Mouse (Mus musculus) forebrain, embryonic 12.5 days (tissue): ENCODE data around the gene Unc45b. TPM values are rescaled to one million over a fixed set of nuclear protein-coding genes. Genes with fewer than 3 reads are reported as not detected.
"Not testable (repeated sequence)": the region's sequence is repeated elsewhere in the genome, so short reads cannot be mapped to it uniquely, and the experiment has no call there.

Source experiments
- ATAC-seq: fragments of 200-750 bp; cut with Nextera tagmentation; 2 replicates; pipeline ENCODE4 v1.8.0; 2017; ENCODE audit warnings: moderate TSS enrichment; ENCODE audit not compliant: low FRiP score
- H3K27ac ChIP-seq: fragments of 300-500 bp; sonication (generic); 2 replicates; pipeline ENCODE4 v1.5.1; 2016; ENCODE audit warnings: mild to moderate bottlenecking
- H3K27me3 ChIP-seq: fragments of 300-500 bp; sonication (generic); 2 replicates; pipeline ENCODE4 v1.6.1; 2016; ENCODE audit warnings: mild to moderate bottlenecking
- H3K36me3 ChIP-seq: fragments of 300-500 bp; sonication (generic); replicated peaks from 2 replicates; pipeline ENCODE4 v1.6.1; 2016; ENCODE audit warnings: mild to moderate bottlenecking
- H3K4me1 ChIP-seq: fragments of 300-500 bp; sonication (generic); 2 replicates; pipeline ENCODE4 v1.6.1; 2016
- H3K4me2 ChIP-seq: fragments of 300-500 bp; sonication (generic); 2 replicates; pipeline ENCODE4 v1.6.1; 2016; ENCODE audit warnings: mild to moderate bottlenecking, moderate library complexity
- H3K4me3 ChIP-seq: fragments of 300-500 bp; sonication (generic); replicated peaks from 2 replicates; pipeline ENCODE4 v1.5.1; 2016; ENCODE audit warnings: mild to moderate bottlenecking
- H3K9ac ChIP-seq: fragments of 300-500 bp; sonication (generic); 2 replicates; pipeline ENCODE4 v1.6.1; 2016; ENCODE audit warnings: mild to moderate bottlenecking
- H3K9me3 ChIP-seq: fragments of 300-500 bp; sonication (generic); 2 replicates; pipeline ENCODE4 v1.6.1; 2016
- WGBS: fragments of 180-500 bp; shearing (Covaris S2); methylation state at CpG from one replicate; pipeline ENCODE4 v1.1.7; 2016; 5-methylcytosine and 5-hydroxymethylcytosine counted together
- polyA plus RNA-seq: library from polyadenylated mRNA; unstranded; fragments of >200 nt; fragmentation: Nextera tagmentation; extraction: Ambion mirVana; gene quantifications from 2 replicates; pipeline ENCODE4 v1.2.1, GENCODE M21; 2016

Unc45b gene
- polyA plus RNA-seq, 1 experiment from 2014 or later = 1.3 TPM

DNA sequence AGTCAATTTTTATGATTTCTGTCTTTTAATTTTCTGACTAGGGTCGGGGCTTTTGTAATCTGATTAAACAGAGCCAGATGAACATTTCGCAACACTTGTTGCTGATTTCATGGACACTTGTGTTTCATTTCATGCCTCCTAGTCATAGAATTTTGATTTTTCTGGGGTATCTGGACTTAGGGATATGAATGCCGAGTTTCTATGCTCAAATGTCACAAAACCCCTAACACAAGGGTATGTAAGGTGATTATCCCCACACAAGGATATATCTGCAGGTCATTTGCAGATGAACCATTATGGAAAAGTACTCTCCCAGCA, 19.2 kb downstream of the Unc45b start:
- no peak overlapping the region for H3K4me2 ChIP-seq
- no peak overlapping the region for H3K4me3 ChIP-seq
- 43% methylated on average over 3 of the region's 3 CpGs for WGBS
- ATAC-seq = no peak
- H3K27ac ChIP-seq = no peak overlapping the region
- H3K27me3 ChIP-seq = peaks cover 62% of the 10 kb centered on the region
- peaks cover 19% of the 10 kb centered on the region for H3K4me1 ChIP-seq
- H3K9me3 ChIP-seq = no peaks in the 10 kb centered on the region
- H3K36me3 ChIP-seq = no peaks in the 10 kb centered on the region
- H3K9ac ChIP-seq = no peak overlapping the region

DNA sequence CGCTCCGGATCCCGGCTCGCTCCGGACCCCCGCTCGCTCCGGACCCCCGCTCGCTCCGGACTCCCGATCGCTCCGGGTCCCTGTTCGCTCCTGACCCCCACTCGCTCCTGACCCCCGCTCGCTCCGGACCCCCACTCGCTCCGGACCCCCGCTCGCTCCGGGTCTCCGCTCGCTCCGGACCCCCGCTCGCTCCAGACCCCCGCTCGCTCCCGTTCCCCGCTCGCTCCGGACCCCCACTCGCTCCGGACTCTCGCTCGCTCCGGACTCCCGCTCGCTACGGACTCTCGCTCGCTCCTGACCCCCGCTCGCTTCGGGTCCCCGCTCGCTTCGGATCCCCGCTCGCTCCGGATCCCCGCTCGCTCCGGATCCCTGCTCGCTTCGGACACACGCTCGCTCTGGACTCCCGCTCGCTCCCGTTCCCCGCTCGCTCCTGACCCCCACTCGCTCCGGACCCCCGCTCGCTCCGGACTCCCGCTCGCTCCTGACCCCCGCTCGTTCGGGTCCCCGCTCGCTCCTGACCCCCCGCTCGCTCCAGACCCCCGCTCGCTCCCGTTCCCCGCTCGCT, 20.1 kb downstream of the Unc45b start:
- H3K9me3 ChIP-seq, H3K36me3 ChIP-seq, ATAC-seq, H3K27ac ChIP-seq: not testable (repeated sequence)
- Histone ChIP-seq H3K4me1 (peaks cover 19% of the 10 kb centered on the region), H3K4me2 (peak overlapping the region; percentile 97), H3K27me3 (peaks cover 69% of the 10 kb centered on the region), H3K9ac (peak overlapping the region; percentile 38), H3K4me3 (peak overlapping the region; percentile 54)
- WGBS = under 1% methylated on average over 79 of the region's 85 CpGs

DNA sequence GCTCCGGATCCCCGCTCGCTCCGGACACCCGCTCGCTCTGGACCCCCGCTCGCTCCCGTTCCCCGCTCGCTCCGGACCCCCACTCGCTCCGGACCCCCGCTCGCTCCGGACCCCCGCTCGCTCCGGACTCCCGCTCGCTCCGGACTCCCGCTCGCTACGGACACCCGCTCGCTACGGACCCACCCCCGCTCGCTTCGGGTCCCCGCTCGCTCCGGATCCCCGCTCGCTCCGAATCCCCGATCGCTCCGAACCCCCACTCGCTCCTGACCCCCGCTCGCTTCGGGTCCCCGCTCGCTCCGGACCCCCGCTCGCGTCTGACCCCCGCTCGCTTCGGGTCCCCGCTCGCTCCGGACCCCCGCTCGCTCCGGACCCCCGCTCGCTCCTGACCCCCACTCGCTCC, 20.8 kb downstream of the Unc45b start:
- peaks cover 71% of the 10 kb centered on the region for H3K27me3 ChIP-seq
- H3K9me3 ChIP-seq, H3K27ac ChIP-seq, H3K36me3 ChIP-seq, ATAC-seq: not testable (repeated sequence)
- H3K4me2 ChIP-seq = peak overlapping the region; percentile 97
- WGBS = 2% methylated on average over 62 of the region's 63 CpGs
- peaks cover 19% of the 10 kb centered on the region for H3K4me1 ChIP-seq
- H3K4me3 ChIP-seq = peak overlapping the region; percentile 54
- peak overlapping the region; percentile 47 for H3K9ac ChIP-seq

DNA sequence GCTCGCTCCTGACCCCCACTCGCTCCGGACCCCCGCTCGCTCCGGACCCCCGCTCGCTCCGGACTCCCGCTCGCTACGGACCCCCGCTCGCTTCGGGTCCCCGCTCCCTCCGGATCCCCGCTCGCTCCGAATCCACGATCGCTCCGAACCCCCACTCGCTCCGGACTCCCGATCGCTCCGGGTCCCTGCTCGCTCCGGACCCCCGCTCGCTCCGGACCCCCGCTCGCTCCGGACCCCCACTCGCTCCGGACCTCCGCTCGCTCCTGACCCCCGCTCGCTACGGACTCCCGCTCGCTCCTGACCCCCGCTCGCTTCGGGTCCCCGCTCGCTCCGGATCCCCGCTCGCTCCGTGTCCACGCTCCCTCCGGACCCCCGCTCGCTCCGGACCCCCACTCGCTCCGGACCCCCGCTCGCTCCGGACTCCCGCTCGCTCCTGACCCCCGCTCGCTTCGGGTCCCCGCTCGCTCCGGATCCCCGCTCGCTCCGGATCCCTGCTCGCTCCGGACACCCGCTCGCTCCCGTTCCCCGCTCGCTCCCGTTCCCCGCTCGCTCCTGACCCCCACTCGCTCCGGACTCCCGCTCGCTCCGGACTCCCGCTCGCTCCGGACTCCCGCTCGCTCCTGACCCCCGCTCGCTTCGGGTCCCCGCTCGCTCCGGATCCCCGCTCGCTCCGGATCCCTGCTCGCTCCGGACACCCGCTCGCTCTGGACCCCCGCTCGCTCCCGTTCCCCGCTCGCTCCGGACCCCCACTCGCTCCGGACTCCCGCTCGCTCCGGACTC, 21.5 kb downstream of the Unc45b start:
- H3K36me3 ChIP-seq, ATAC-seq, H3K9me3 ChIP-seq, H3K27ac ChIP-seq: not testable (repeated sequence)
- peaks cover 19% of the 10 kb centered on the region for H3K4me1 ChIP-seq
- H3K4me2 ChIP-seq = peak overlapping the region; percentile 97
- WGBS = under 1% methylated on average over 109 of the region's 119 CpGs
- peaks cover 72% of the 10 kb centered on the region for H3K27me3 ChIP-seq
- H3K9ac ChIP-seq = peak overlapping the region; percentile 47
- H3K4me3 ChIP-seq = peak overlapping the region; percentile 54

DNA sequence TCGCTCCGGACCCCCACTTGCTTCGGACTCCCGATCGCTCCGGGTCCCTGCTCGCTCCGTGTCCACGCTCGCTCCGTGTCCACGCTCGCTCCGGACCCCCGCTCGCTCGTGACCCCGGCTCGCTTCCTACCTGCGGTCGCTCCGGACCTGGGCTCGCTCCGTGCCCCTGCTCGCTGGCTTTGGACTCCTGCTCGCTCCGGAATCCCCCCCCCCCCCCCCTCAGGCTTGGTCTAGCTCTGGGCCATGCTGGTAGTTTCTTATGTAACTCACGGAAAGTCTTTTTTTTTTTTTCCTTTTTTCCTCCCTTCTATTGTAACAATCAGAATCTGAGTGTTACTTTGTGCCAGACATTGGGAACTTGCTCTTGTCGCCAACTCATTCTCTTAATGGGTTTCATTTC, 22.8 kb downstream of the Unc45b start:
- ATAC-seq = no peak
- Histone ChIP-seq H3K27ac (no peak overlapping the region), H3K36me3 (no peaks in the 10 kb centered on the region), H3K9me3 (no peaks in the 10 kb centered on the region), H3K4me1 (peaks cover 19% of the 10 kb centered on the region), H3K9ac (peak overlapping the region; percentile 44), H3K4me2 (peak overlapping the region; percentile 97), H3K4me3 (peak overlapping the region; percentile 54), H3K27me3 (peaks cover 71% of the 10 kb centered on the region)
- WGBS = under 1% methylated on average over 29 of the region's 29 CpGs

DNA sequence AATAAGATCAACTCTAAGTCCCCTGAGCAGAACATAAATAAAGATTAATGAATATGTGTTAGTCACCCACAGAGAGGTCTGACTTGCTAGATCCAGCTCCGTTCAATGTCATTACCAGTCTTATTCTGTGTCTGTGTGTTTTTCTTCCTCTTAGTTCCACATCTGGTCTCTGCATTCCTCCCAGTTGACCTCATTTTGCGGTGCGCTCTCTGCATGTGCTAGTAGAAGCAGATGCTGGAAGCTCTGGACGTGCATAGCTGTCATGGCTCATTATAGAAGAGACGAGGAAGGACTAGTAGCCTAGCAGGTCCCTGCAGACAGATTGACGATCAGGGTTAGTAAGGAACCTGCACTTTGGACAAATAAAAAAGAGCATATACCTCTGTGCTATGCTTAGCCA, 33.0 kb downstream of the Unc45b start:
- ATAC-seq = no peak
- H3K4me3 ChIP-seq = no peak overlapping the region
- H3K4me1 ChIP-seq = no peaks in the 10 kb centered on the region
- H3K9me3 ChIP-seq = no peaks in the 10 kb centered on the region
- 72% methylated on average over 6 of the region's 6 CpGs for WGBS
- H3K27me3 ChIP-seq = peaks cover 26% of the 10 kb centered on the region
- no peaks in the 10 kb centered on the region for H3K36me3 ChIP-seq
- H3K27ac ChIP-seq = no peak overlapping the region
- H3K9ac ChIP-seq = no peak overlapping the region
- H3K4me2 ChIP-seq = no peak overlapping the region

DNA sequence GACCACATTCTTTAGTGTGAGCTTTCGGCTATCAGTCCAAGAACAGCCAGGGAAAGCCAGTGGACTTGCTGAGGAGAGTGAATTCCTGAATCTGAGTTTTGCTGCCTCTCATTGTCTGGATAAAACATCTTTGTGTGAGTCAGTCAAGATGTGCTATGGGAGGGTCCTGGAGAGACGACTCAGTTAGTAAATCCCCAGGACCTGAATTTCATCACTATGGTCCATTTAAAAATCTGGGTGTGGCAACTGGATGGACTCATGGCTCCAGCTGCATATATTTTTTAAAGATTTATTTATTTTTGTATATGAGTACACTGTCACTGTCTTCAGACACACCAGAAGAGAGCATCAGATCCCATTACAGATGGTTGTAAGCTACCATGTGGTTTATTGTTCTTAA, 35.3 kb downstream of the Unc45b start:
- no peaks in the 10 kb centered on the region for H3K4me1 ChIP-seq
- H3K4me3 ChIP-seq = no peak overlapping the region
- no peaks in the 10 kb centered on the region for H3K36me3 ChIP-seq
- H3K27ac ChIP-seq = no peak overlapping the region
- no peak overlapping the region for H3K4me2 ChIP-seq
- no peak overlapping the region for H3K9ac ChIP-seq
- no peaks in the 10 kb centered on the region for H3K9me3 ChIP-seq
- peaks cover 34% of the 10 kb centered on the region for H3K27me3 ChIP-seq
- WGBS = 83% methylated on average over 2 of the region's 2 CpGs
- no peak for ATAC-seq

DNA sequence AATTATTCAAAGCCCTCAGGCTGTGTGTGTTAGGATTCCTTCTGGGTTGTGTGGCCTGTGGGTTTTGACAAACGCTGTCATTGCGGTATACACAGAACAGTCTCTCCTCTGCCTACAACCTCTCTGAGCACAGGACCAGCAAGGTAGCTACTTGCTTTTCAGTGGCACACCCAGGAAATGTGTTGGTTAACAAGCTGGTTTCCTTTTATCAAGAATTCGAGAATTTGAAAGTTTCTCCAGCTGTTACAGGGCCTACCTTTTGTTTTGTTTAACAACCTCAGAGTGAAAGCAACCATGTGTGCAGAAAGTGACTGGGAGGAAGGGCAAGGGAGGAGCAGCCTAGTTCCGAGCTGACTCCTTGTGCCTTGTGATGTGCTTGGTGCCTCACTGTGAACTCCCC, 37.1 kb downstream of the Unc45b start:
- no peak for ATAC-seq

DNA sequence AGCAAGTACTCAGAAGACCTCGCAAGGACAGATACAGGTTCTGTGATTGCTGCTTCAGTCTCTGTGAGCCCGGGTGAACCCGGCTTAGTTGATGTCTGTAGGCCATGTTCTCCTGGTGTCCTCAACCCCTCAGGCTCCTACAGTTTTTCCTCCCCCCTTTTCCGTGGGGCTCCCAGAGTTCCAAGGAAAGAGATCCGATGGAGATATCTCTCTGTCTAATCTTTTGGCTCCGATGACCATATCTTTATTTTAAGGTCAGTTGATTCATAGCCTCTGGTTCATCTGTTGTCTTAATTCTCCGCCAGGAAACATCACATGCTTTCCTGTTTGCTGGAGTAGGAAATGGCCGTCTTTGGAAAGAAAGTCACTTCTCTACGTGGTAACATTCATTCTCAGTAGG, 38.7 kb downstream of the Unc45b start:
- H3K4me2 ChIP-seq = no peak overlapping the region
- no peak overlapping the region for H3K27ac ChIP-seq
- 89% methylated on average over 9 of the region's 9 CpGs for WGBS
- 0 out of 2 replicates have a peak, but pooled peaks cover 3% of the 10 kb centered on the region for H3K4me1 ChIP-seq
- H3K9ac ChIP-seq = no peak overlapping the region
- no peak overlapping the region for H3K4me3 ChIP-seq
- peaks cover 60% of the 10 kb centered on the region for H3K27me3 ChIP-seq
- no peak for ATAC-seq
- H3K36me3 ChIP-seq = no peaks in the 10 kb centered on the region
- no peaks in the 10 kb centered on the region for H3K9me3 ChIP-seq

More for the DNA sequence above, 37.1 kb downstream of the Unc45b start:
- Histone ChIP-seq H3K36me3 (no peaks in the 10 kb centered on the region), H3K4me3 (no peak overlapping the region), H3K27me3 (peaks cover 48% of the 10 kb centered on the region), H3K9ac (no peak overlapping the region), H3K4me1 (0 out of 2 replicates have a peak, but pooled peaks cover 3% of the 10 kb centered on the region), H3K27ac (no peak overlapping the region), H3K9me3 (no peaks in the 10 kb centered on the region), H3K4me2 (no peak overlapping the region)
- 51% methylated on average over 4 of the region's 4 CpGs for WGBS

DNA sequence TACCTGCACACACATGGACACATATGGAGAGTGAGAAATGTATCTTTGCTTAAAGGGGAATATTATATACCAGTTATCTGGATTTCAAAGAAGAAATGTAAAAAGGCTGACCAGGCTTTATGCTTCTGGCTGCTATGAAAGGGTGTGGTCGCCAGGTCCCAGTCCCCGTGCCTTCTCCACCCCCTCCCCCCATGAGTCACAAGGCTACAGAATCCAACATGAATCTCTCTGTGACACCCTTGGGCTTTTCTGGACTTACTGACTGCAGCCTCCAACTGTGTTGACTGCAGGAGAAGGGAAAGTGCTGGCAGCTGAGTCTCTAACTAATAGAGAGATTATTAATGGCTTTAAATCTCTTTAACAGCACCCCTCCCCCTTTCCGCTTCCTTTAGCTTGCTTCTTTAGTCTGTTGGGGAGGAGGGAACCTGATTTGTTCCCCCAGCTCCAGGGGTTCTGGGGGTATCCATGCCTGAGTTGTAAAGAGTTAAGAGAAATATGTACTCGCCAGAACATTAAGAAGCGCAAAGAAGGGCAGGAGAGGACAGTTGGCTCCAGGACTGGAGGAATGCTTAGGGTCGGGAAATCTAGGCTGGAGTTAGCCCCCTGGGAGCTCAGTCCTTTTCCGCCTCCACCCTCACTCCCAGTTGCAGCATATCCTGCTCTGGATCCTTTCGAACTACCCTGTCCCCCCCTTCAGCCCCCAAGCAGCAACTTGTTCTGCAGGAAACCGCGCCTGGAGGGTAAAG, 40.6 kb downstream of the Unc45b start, which contains the start of gene Slfn5:
TSS of gene Slfn5 (plus strand) at position 614 of the 746 bp plus-strand sequence.
- no peak within 1 kb of the TSS for H3K4me3 ChIP-seq
- 0 out of 2 replicates have a peak, but pooled peaks cover 3% of the 10 kb centered on the region for H3K4me1 ChIP-seq
- H3K4me2 ChIP-seq = 0 out of 2 replicates have a peak within 1 kb of the TSS, but pooled peaks have one; percentile 13
- H3K9me3 ChIP-seq = no peaks in the 10 kb centered on the region
- peaks cover 68% of the 10 kb centered on the region for H3K27me3 ChIP-seq
- H3K36me3 ChIP-seq = no peaks in the 10 kb centered on the region
- no peak for ATAC-seq
- no peak within 1 kb of the TSS for H3K27ac ChIP-seq
- no peak within 1 kb of the TSS; the same call in 1 of the 2 replicates for H3K9ac ChIP-seq
- 13% methylated on average over 10 of the region's 10 CpGs for WGBS

DNA sequence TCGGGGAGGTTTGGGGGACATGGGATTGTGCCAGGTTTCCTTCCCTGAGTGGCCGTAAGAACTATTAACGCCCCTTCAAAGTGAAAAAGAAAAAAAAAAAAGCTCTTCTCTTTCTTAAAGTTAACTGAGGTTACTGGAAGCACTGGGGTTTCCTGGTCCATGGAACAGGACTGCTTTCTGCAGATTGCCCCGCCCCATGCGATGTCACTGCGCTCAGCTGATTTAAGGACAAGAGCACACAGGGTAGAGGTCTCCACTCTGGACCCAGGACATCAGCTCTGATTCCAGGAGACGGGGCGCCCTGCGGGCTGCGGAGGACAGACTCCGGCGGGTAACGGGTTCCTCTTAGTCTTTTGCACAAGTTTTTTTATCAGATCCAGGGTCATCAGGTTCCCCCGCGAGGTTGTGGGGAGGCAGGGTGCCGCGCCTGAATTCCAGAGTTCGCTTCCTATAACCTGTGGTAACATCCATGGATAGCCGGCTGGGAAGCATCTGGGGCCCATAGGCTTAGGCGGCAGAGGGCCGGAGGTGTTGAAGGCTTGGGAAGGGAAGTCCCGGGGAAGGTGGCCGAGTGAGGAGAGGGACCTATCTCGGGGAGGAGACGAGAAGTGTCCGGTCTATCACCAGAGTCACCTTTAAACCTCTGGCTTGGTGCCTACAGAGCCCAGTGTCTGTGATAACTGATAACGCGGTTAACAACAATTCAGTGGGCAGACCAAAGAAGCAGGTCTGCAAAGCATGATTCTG, 41.7 kb downstream of the Unc45b start:
- Histone ChIP-seq H3K4me3 (no peak overlapping the region), H3K4me1 (0 out of 2 replicates have a peak, but pooled peaks cover 3% of the 10 kb centered on the region), H3K36me3 (no peaks in the 10 kb centered on the region), H3K4me2 (0 out of 2 replicates have a peak overlapping the region, but pooled peaks have one; percentile 13), H3K9ac (no peak overlapping the region; the same call in 1 of the 2 replicates), H3K27ac (no peak overlapping the region), H3K9me3 (no peaks in the 10 kb centered on the region), H3K27me3 (peaks cover 64% of the 10 kb centered on the region)
- 13% methylated on average over 28 of the region's 28 CpGs for WGBS
- no peak for ATAC-seq
